Mouse (Mus musculus) bone marrow macrophage, adult 2 months (primary cell): ENCODE results near the gene Esx1. TPM values are rescaled to one million over a fixed set of nuclear protein-coding genes. Genes with fewer than 3 reads are reported as not detected.
A peak's percentile ranks its signal among the peaks of the same experiment; 100 is the strongest.

ENCODE experiments used
- H3K27ac ChIP-seq: 2 replicates; pipeline ENCODE4 v1.5.1; 2012; ENCODE audit warnings: low read depth, low read length; ENCODE audit not compliant: insufficient read depth
- H3K4me1 ChIP-seq: 2 replicates; pipeline ENCODE4 v1.6.1; 2012; ENCODE audit warnings: low read length; ENCODE audit not compliant: control insufficient read depth, insufficient read depth
- H3K4me3 ChIP-seq: 2 replicates; pipeline ENCODE4 v1.5.1; 2012; ENCODE audit warnings: mild to moderate bottlenecking, low read length, moderate library complexity; ENCODE audit not compliant: insufficient read depth
- CTCF ChIP-seq: IDR thresholded peaks from 2 replicates; pipeline ENCODE4 v1.5.1; 2012; ENCODE audit warnings: low read depth, mild to moderate bottlenecking, low read length, moderate library complexity
- POLR2A ChIP-seq: IDR thresholded peaks from 2 replicates; pipeline ENCODE4 v1.6.1; 2012; ENCODE audit warnings: mild to moderate bottlenecking, low read depth, low read length, borderline replicate concordance
- polyA plus RNA-seq: library from polyadenylated mRNA; stranded (reverse); fragments of >200 nt; gene quantifications from 2 replicates; pipeline ENCODE4 v1.2.4, GENCODE M21; 2012; ENCODE audit not compliant: missing spikeins, insufficient read depth, insufficient read length

The Esx1 gene
- polyA plus RNA-seq, 1 experiment = not detected

DNA sequence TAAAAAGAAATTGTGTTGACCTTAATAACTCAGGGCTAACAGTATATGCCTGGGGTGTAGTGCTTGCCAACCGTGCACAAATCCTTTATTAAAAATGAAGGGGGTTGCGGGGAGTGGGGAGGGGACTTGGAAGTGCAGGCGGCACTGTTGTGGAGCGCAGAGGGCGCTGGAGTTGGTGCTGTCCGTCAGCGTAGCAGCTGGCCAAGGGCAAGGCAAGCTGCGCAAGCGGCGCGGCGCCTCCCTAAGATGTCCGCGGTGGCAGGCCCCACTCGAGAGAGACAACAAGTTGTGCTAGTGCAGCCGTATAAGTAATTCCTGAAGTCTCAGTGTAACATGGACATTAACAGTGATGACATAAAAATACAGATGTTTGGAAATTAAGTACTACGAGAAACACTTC lies 5.7 kb upstream of the Esx1 start:
- Histone ChIP-seq H3K27ac (no peak overlapping the region), H3K4me1 (no peaks in the 10 kb centered on the region), H3K4me3 (no peak overlapping the region)
- TF ChIP-seq POLR2A = no peak
- TF ChIP-seq CTCF = no peak

GRCm38 (mm10) chrX:137119675-137120423 lies 2.0 kb downstream of the Esx1 start:
- Histone ChIP-seq H3K27ac (no peak overlapping the region), H3K4me3 (peak overlapping the region; percentile 56), H3K4me1 (no peaks in the 10 kb centered on the region)
- TF ChIP-seq CTCF (no peak), POLR2A (no peak)

DNA sequence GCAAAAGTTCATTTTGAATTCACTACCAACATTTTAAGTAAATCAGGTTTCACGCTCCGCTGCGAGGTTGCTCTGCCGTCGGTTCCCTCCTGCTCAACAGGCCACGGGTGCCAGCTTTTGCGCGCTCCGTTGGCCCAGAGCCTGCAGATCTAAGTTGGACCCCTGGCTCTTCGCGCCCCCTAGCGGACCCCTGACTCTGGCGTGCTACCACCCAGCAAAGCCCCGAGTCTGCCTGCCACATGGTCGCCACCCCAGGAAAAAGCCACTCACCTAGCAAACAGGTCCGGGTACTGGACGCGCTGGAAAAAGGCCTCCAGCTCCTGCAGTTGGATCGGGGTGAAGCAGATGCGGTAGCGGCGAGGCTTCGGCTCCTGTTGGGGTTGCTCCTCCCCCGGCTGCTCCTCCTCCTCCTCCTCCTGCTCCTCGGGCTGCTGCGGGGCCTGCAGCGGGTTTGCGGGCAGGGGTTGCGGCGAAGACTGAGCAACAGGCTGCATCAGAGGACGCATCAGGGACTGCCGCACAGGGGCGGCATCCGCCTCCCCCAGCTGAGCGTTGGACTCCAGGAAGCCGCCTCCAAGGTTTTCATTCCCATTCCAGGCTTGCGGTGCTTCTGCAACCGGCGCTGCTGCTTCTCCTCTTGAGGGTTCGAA lies 3.7 kb downstream of the Esx1 start:
- Histone ChIP-seq H3K4me1 (no peaks in the 10 kb centered on the region), H3K4me3 (peak overlapping the region; percentile 28), H3K27ac (no peak overlapping the region)
- TF ChIP-seq CTCF (no peak), POLR2A (no peak)

GRCm38 (mm10) chrX:137106498-137106897 lies 15.4 kb downstream of the Esx1 start:
- Histone ChIP-seq H3K27ac (no peak overlapping the region), H3K4me3 (no peak overlapping the region), H3K4me1 (no peaks in the 10 kb centered on the region)
- TF ChIP-seq CTCF = no peak
- no peak for TF ChIP-seq POLR2A

- TF ChIP-seq CTCF (no peak), POLR2A (no peak)
- no peak overlapping the region for H3K27ac ChIP-seq
- H3K4me3 ChIP-seq = no peak overlapping the region
- H3K4me1 ChIP-seq = no peaks in the 10 kb centered on the region
Observed at GRCm38 (mm10) chrX:137104531-137104930, 17.4 kb downstream of the Esx1 start.

Other genes with a start within 250 kb of the Esx1 start
- gene H2bfm, start 194.8 kb downstream of the Esx1 start, polyA plus RNA-seq = not detected in 2 replicates
- 5.7 and 5.9 TPM in 2 replicates for gene Tmsb15b2, start 146.6 kb downstream of the Esx1 start, polyA plus RNA-seq
- gene Tmsb15l, start 145.2 kb downstream of the Esx1 start, polyA plus RNA-seq = not detected in 2 replicates
- 6.1 and 7.2 TPM in 2 replicates for gene Tmsb15b1, start 145.2 kb downstream of the Esx1 start, polyA plus RNA-seq
- not detected in 2 replicates for gene Zcchc18, start 128.9 kb downstream of the Esx1 start, polyA plus RNA-seq
- gene Slc25a53, start 83.8 kb downstream of the Esx1 start, polyA plus RNA-seq = 6.1 and 7.8 TPM in 2 replicates
- gene Fam199x, start 72.5 kb downstream of the Esx1 start, polyA plus RNA-seq = 5.4 and 5.9 TPM in 2 replicates